Mouse (Mus musculus): ENCODE results near the gene Pygb. TPM values are rescaled to one million over a fixed set of nuclear protein-coding genes. Genes with fewer than 3 reads are reported as not detected.
A peak's percentile ranks its signal among the peaks of the same experiment; 100 is the strongest.

The Pygb gene
- polyA plus RNA-seq, 1 experiment: 45.4 TPM

- no peaks in the 10 kb centered on the region for H3K27me3 ChIP-seq (ENCODE audit: control insufficient read depth, insufficient read depth, low read length, poor library complexity, severe bottlenecking)
- H3K4me1 ChIP-seq (ENCODE audit: control insufficient read depth, insufficient read depth, low read length): peaks cover 13% of the 10 kb centered on the region
- no peaks in the 10 kb centered on the region for H3K36me3 ChIP-seq (ENCODE audit: control insufficient read depth, insufficient read depth, low read length, poor library complexity, severe bottlenecking)
- no peak overlapping the region for H3K27ac ChIP-seq (ENCODE audit: insufficient read depth, low read length)
- no peak overlapping the region for H3K4me3 ChIP-seq (ENCODE audit: low read depth, low read length)
- no peaks in the 10 kb centered on the region for H3K9me3 ChIP-seq (replicated peaks; ENCODE audit: control insufficient read depth, insufficient read depth, low read length, poor library complexity, severe bottlenecking)
- H3K9ac ChIP-seq (ENCODE audit: low read depth, poor library complexity, severe bottlenecking): no peak overlapping the region
- no peak for TF ChIP-seq POLR2A (IDR thresholded peaks at IDR 0.05; ENCODE audit: insufficient read depth, low read length)
- TF ChIP-seq EP300 (IDR thresholded peaks at IDR 0.05; ENCODE audit: insufficient read depth, low read depth, low read length): no peak
- TF ChIP-seq CTCF (IDR thresholded peaks at IDR 0.05; ENCODE audit: low read depth, low read length): no peak
These were observed 51.2 kb downstream of the Pygb start for GRCm38 (mm10) chr2:150837781-150838180.

GRCm38 (mm10) chr2:150839686-150840471 lies 53.3 kb downstream of the Pygb start:
- peaks cover 13% of the 10 kb centered on the region for H3K4me1 ChIP-seq (ENCODE audit: control insufficient read depth, insufficient read depth, low read length)
- no peaks in the 10 kb centered on the region for H3K36me3 ChIP-seq (ENCODE audit: control insufficient read depth, insufficient read depth, low read length, poor library complexity, severe bottlenecking)
- no peaks in the 10 kb centered on the region for H3K9me3 ChIP-seq (replicated peaks; ENCODE audit: control insufficient read depth, insufficient read depth, low read length, poor library complexity, severe bottlenecking)
- no peak overlapping the region for H3K9ac ChIP-seq (ENCODE audit: low read depth, poor library complexity, severe bottlenecking)
- no peak overlapping the region for H3K4me3 ChIP-seq (ENCODE audit: low read depth, low read length)
- no peaks in the 10 kb centered on the region for H3K27me3 ChIP-seq (ENCODE audit: control insufficient read depth, insufficient read depth, low read length, poor library complexity, severe bottlenecking)
- H3K27ac ChIP-seq (ENCODE audit: insufficient read depth, low read length): no peak overlapping the region
- TF ChIP-seq POLR2A (IDR thresholded peaks at IDR 0.05; ENCODE audit: insufficient read depth, low read length): no peak
- no peak for TF ChIP-seq EP300 (IDR thresholded peaks at IDR 0.05; ENCODE audit: insufficient read depth, low read depth, low read length)
- no peak for TF ChIP-seq CTCF (IDR thresholded peaks at IDR 0.05; ENCODE audit: low read depth, low read length)

GRCm38 (mm10) chr2:150841109-150841508 lies 54.6 kb downstream of the Pygb start:
- no peak overlapping the region for H3K4me3 ChIP-seq (ENCODE audit: low read depth, low read length)
- H3K4me1 ChIP-seq (ENCODE audit: control insufficient read depth, insufficient read depth, low read length): peaks cover 13% of the 10 kb centered on the region
- H3K9me3 ChIP-seq (replicated peaks; ENCODE audit: control insufficient read depth, insufficient read depth, low read length, poor library complexity, severe bottlenecking): no peaks in the 10 kb centered on the region
- no peaks in the 10 kb centered on the region for H3K36me3 ChIP-seq (ENCODE audit: control insufficient read depth, insufficient read depth, low read length, poor library complexity, severe bottlenecking)
- no peak overlapping the region for H3K9ac ChIP-seq (ENCODE audit: low read depth, poor library complexity, severe bottlenecking)
- H3K27ac ChIP-seq (ENCODE audit: insufficient read depth, low read length): no peak overlapping the region
- no peaks in the 10 kb centered on the region for H3K27me3 ChIP-seq (ENCODE audit: control insufficient read depth, insufficient read depth, low read length, poor library complexity, severe bottlenecking)
- no peak for TF ChIP-seq POLR2A (IDR thresholded peaks at IDR 0.05; ENCODE audit: insufficient read depth, low read length)
- TF ChIP-seq EP300 (IDR thresholded peaks at IDR 0.05; ENCODE audit: insufficient read depth, low read depth, low read length): no peak
- peak; percentile 0 for TF ChIP-seq CTCF (IDR thresholded peaks at IDR 0.05; ENCODE audit: low read depth, low read length)

GRCm38 (mm10) chr2:150842049-150842461 lies 55.5 kb downstream of the Pygb start:
- peaks cover 8% of the 10 kb centered on the region for H3K4me1 ChIP-seq (ENCODE audit: control insufficient read depth, insufficient read depth, low read length)
- H3K36me3 ChIP-seq (ENCODE audit: control insufficient read depth, insufficient read depth, low read length, poor library complexity, severe bottlenecking): no peaks in the 10 kb centered on the region
- no peak overlapping the region for H3K27ac ChIP-seq (ENCODE audit: insufficient read depth, low read length)
- no peak overlapping the region for H3K4me3 ChIP-seq (ENCODE audit: low read depth, low read length)
- no peaks in the 10 kb centered on the region for H3K9me3 ChIP-seq (replicated peaks; ENCODE audit: control insufficient read depth, insufficient read depth, low read length, poor library complexity, severe bottlenecking)
- no peak overlapping the region for H3K9ac ChIP-seq (ENCODE audit: low read depth, poor library complexity, severe bottlenecking)
- no peak for TF ChIP-seq EP300 (IDR thresholded peaks at IDR 0.05; ENCODE audit: insufficient read depth, low read depth, low read length)
- no peak for TF ChIP-seq POLR2A (IDR thresholded peaks at IDR 0.05; ENCODE audit: insufficient read depth, low read length)
- TF ChIP-seq CTCF (IDR thresholded peaks at IDR 0.05; ENCODE audit: low read depth, low read length): no peak
- no peaks in the 10 kb centered on the region for H3K27me3 ChIP-seq (ENCODE audit: control insufficient read depth, insufficient read depth, low read length, poor library complexity, severe bottlenecking)

GRCm38 (mm10) chr2:150844798-150845197 lies 58.3 kb downstream of the Pygb start:
- no peak overlapping the region for H3K9ac ChIP-seq (ENCODE audit: low read depth, poor library complexity, severe bottlenecking)
- H3K27ac ChIP-seq (ENCODE audit: insufficient read depth, low read length): no peak overlapping the region
- H3K4me3 ChIP-seq (ENCODE audit: low read depth, low read length): no peak overlapping the region
- no peaks in the 10 kb centered on the region for H3K4me1 ChIP-seq (ENCODE audit: control insufficient read depth, insufficient read depth, low read length)
- no peaks in the 10 kb centered on the region for H3K36me3 ChIP-seq (ENCODE audit: control insufficient read depth, insufficient read depth, low read length, poor library complexity, severe bottlenecking)
- TF ChIP-seq EP300 (IDR thresholded peaks at IDR 0.05; ENCODE audit: insufficient read depth, low read depth, low read length): no peak
- no peak for TF ChIP-seq POLR2A (IDR thresholded peaks at IDR 0.05; ENCODE audit: insufficient read depth, low read length)
- TF ChIP-seq CTCF (IDR thresholded peaks at IDR 0.05; ENCODE audit: low read depth, low read length): no peak
- H3K27me3 ChIP-seq (ENCODE audit: control insufficient read depth, insufficient read depth, low read length, poor library complexity, severe bottlenecking): no peaks in the 10 kb centered on the region
- H3K9me3 ChIP-seq (replicated peaks; ENCODE audit: control insufficient read depth, insufficient read depth, low read length, poor library complexity, severe bottlenecking): no peaks in the 10 kb centered on the region

GRCm38 (mm10) chr2:150847436-150847995 lies 61.0 kb downstream of the Pygb start:
- TF ChIP-seq CTCF (IDR thresholded peaks at IDR 0.05; ENCODE audit: low read depth, low read length) (no peak), EP300 (IDR thresholded peaks at IDR 0.05; ENCODE audit: insufficient read depth, low read depth, low read length) (no peak), POLR2A (IDR thresholded peaks at IDR 0.05; ENCODE audit: insufficient read depth, low read length) (no peak)
- H3K27me3 ChIP-seq (ENCODE audit: control insufficient read depth, insufficient read depth, low read length, poor library complexity, severe bottlenecking): no peaks in the 10 kb centered on the region
- no peak overlapping the region for H3K27ac ChIP-seq (ENCODE audit: insufficient read depth, low read length)
- H3K9ac ChIP-seq (ENCODE audit: low read depth, poor library complexity, severe bottlenecking): no peak overlapping the region
- no peaks in the 10 kb centered on the region for H3K9me3 ChIP-seq (replicated peaks; ENCODE audit: control insufficient read depth, insufficient read depth, low read length, poor library complexity, severe bottlenecking)
- H3K36me3 ChIP-seq (ENCODE audit: control insufficient read depth, insufficient read depth, low read length, poor library complexity, severe bottlenecking): no peaks in the 10 kb centered on the region
- H3K4me3 ChIP-seq (ENCODE audit: low read depth, low read length): no peak overlapping the region
- H3K4me1 ChIP-seq (ENCODE audit: control insufficient read depth, insufficient read depth, low read length): no peaks in the 10 kb centered on the region

Data from ES-Bruce4 (cell line).